In genomic region chr11:83057863-83058262, GRCm38 (mm10) we compare ENCODE assay signal across 11 mouse cellular contexts. TPM values are rescaled to one million over a fixed set of nuclear protein-coding genes. Genes with fewer than 3 reads are reported as not detected.
DNase-seq lines count a peak whose midpoint lies in the region; ATAC-seq and TF ChIP-seq lines count a peak whose summit lies in the region.
"Had no signal": no experiment of that assay in that cellular context is flagged by ENCODE, and none has a peak within 500 bp of the region (broad histone marks: within the 10 kb centered on the region; RNA-seq: fewer than 3 reads in every experiment).

No protein-coding gene starts in this region.

- 4% methylated on average over 5 of the region's 5 CpGs for WGBS in intestine, embryonic 14.5 days
- 6% methylated on average over 5 of the region's 5 CpGs for WGBS in intestine, embryonic 16.5 days
- WGBS in midbrain, postnatal 0 days = 5% methylated on average over 5 of the region's 5 CpGs

- H3K27ac ChIP-seq in intestine, embryonic 14.5 days (ENCODE audit: low read depth) = no peak overlapping the region
- H3K27ac ChIP-seq in intestine, embryonic 16.5 days (ENCODE audit: low read length) = no peak overlapping the region
- no peak overlapping the region for H3K27ac ChIP-seq in midbrain, postnatal 0 days (ENCODE audit: low read depth, low read length)
- H3K27ac ChIP-seq: embryonic facial prominence, embryonic 15.5 days; stomach, embryonic 15.5 days had no signal

- no peaks in the 10 kb centered on the region for H3K36me3 ChIP-seq in intestine, embryonic 14.5 days (ENCODE audit: control insufficient read depth, insufficient read depth, low read length)
- H3K36me3 ChIP-seq in intestine, embryonic 16.5 days (ENCODE audit: control insufficient read depth, insufficient read depth, low read length) = no peaks in the 10 kb centered on the region
- H3K36me3 ChIP-seq in midbrain, postnatal 0 days (ENCODE audit: insufficient read depth, low read length) = no peaks in the 10 kb centered on the region
- H3K36me3 ChIP-seq: embryonic facial prominence, embryonic 15.5 days; stomach, embryonic 15.5 days had no signal

- DNase-seq in intestine, embryonic 14.5 days (ENCODE audit: low spot score) = peak; percentile 83
- DNase-seq in CD4-positive helper T cell, adult 2 months (ENCODE audit: low read depth, low spot score) = peak; percentile 80
- DNase-seq in embryo, embryonic 10 days (ENCODE audit: low spot score) = peak; percentile 73
- DNase-seq in midbrain, postnatal 0 days (ENCODE audit: low spot score) = peak; percentile 66
- DNase-seq in thymus, postnatal 14 days = peak; percentile 82

- no peak overlapping the region for H3K4me3 ChIP-seq in intestine, embryonic 14.5 days (ENCODE audit: low read depth, low read length)
- H3K4me3 ChIP-seq in intestine, embryonic 16.5 days (ENCODE audit: low read length) = no peak overlapping the region
- no peak overlapping the region for H3K4me3 ChIP-seq in midbrain, postnatal 0 days (ENCODE audit: low read depth, low read length)
- H3K4me3 ChIP-seq: embryonic facial prominence, embryonic 15.5 days; stomach, embryonic 15.5 days had no signal

- H3K4me1 ChIP-seq in intestine, embryonic 14.5 days (replicated peaks; ENCODE audit: control insufficient read depth, insufficient read depth, low read length) = no peaks in the 10 kb centered on the region
- no peaks in the 10 kb centered on the region for H3K4me1 ChIP-seq in intestine, embryonic 16.5 days (ENCODE audit: control insufficient read depth, insufficient read depth, low read length)
- H3K4me1 ChIP-seq in midbrain, postnatal 0 days (ENCODE audit: insufficient read depth, low read length) = no peaks in the 10 kb centered on the region
- H3K4me1 ChIP-seq: embryonic facial prominence, embryonic 15.5 days; stomach, embryonic 15.5 days had no signal

- no peak overlapping the region for H3K9ac ChIP-seq in intestine, embryonic 14.5 days (ENCODE audit: low read length)
- no peak overlapping the region for H3K9ac ChIP-seq in intestine, embryonic 16.5 days (ENCODE audit: low read depth, low read length)
- no peak overlapping the region for H3K9ac ChIP-seq in midbrain, postnatal 0 days (replicated peaks; ENCODE audit: low read length, poor library complexity, severe bottlenecking)
- H3K9ac ChIP-seq: embryonic facial prominence, embryonic 15.5 days; stomach, embryonic 15.5 days had no signal

- 0 out of 2 replicates have a peak, but pooled peaks have one; percentile 50 for ATAC-seq in intestine, embryonic 14.5 days (replicated peaks; ENCODE audit: low FRiP score, low TSS enrichment, low read depth)
- ATAC-seq in intestine, embryonic 16.5 days = no peak
- ATAC-seq in activated CD4-positive, CD25-positive, alpha-beta regulatory T cell, adult 4 months = peak; percentile 60
- ATAC-seq in inflammation-experienced regulatory T-cells, adult 6 months = peak; percentile 73
- ATAC-seq in midbrain, postnatal 0 days (ENCODE audit: low FRiP score) = no peak

- no peaks in the 10 kb centered on the region for H3K27me3 ChIP-seq in intestine, embryonic 14.5 days (replicated peaks; ENCODE audit: control insufficient read depth, insufficient read depth, low read length)
- H3K27me3 ChIP-seq in intestine, embryonic 16.5 days (replicated peaks; ENCODE audit: control insufficient read depth, insufficient read depth, low read length) = no peaks in the 10 kb centered on the region
- no peaks in the 10 kb centered on the region for H3K27me3 ChIP-seq in midbrain, postnatal 0 days (ENCODE audit: insufficient read depth, low read length)
- H3K27me3 ChIP-seq: embryonic facial prominence, embryonic 15.5 days; stomach, embryonic 15.5 days had no signal

- no peaks in the 10 kb centered on the region for H3K9me3 ChIP-seq in intestine, embryonic 14.5 days (ENCODE audit: control insufficient read depth, low read length)
- no peaks in the 10 kb centered on the region for H3K9me3 ChIP-seq in intestine, embryonic 16.5 days (ENCODE audit: control insufficient read depth, low read length)
- no peaks in the 10 kb centered on the region for H3K9me3 ChIP-seq in midbrain, postnatal 0 days (ENCODE audit: low read length)
- H3K9me3 ChIP-seq: embryonic facial prominence, embryonic 15.5 days; stomach, embryonic 15.5 days had no signal

- TF ChIP-seq CTCF in midbrain, postnatal 0 days (IDR thresholded peaks at IDR 0.05) = peak; percentile 82

- H3K4me2 ChIP-seq in intestine, embryonic 14.5 days (ENCODE audit: low read length) = no peak overlapping the region
- no peak overlapping the region for H3K4me2 ChIP-seq in intestine, embryonic 16.5 days (ENCODE audit: low read depth, low read length)
- no peak overlapping the region for H3K4me2 ChIP-seq in midbrain, postnatal 0 days (ENCODE audit: low read depth, low read length, poor library complexity, severe bottlenecking)
- H3K4me2 ChIP-seq: embryonic facial prominence, embryonic 15.5 days; stomach, embryonic 15.5 days had no signal

RNA-seq across cellular contexts. Expression of gene Slfn2, which starts 7.0 kb away (rescaled TPM):
- polyA plus RNA-seq in intestine, embryonic 14.5 days (2014; fragmentation: Nextera tagmentation; extraction: Ambion mirVana) = 4.6 and 5.4 TPM in 2 replicates
- 6.1 and 6.9 TPM in 2 replicates for polyA plus RNA-seq in intestine, embryonic 16.5 days (2015; fragmentation: Nextera tagmentation; extraction: Ambion mirVana)
- polyA plus RNA-seq in activated CD4-positive, CD25-positive, alpha-beta regulatory T cell, adult 4 months (2017; shearing (Covaris generic)) = 100 to 1,000 TPM; 893 to 932 TPM
- 100 to 1,000 TPM; 817 to 952 (median 818) TPM for polyA plus RNA-seq in inflammation-experienced regulatory T-cells, adult 6 months (2017; shearing (Covaris generic))
- total RNA-seq in midbrain, postnatal 0 days (2014; rRNA removed) = 1.7 and 1.9 TPM in 2 replicates
- polyA plus RNA-seq in midbrain, postnatal 0 days (2015; fragmentation: Nextera tagmentation; extraction: Ambion mirVana) = 1.4 and 1.8 TPM in 2 replicates

RNA-seq across cellular contexts. Expression of gene Slfn8, which starts 37.3 kb away (rescaled TPM):
- polyA plus RNA-seq in intestine, embryonic 14.5 days (2014; fragmentation: Nextera tagmentation; extraction: Ambion mirVana) = 0.43 and 0.51 TPM in 2 replicates
- polyA plus RNA-seq in intestine, embryonic 16.5 days (2015; fragmentation: Nextera tagmentation; extraction: Ambion mirVana) = 0.53 and 0.59 TPM in 2 replicates
- 10 to 100 TPM; 61.2 to 85.7 TPM for polyA plus RNA-seq in activated CD4-positive, CD25-positive, alpha-beta regulatory T cell, adult 4 months (2017; shearing (Covaris generic))
- polyA plus RNA-seq in inflammation-experienced regulatory T-cells, adult 6 months (2017; shearing (Covaris generic)) = 10 to 100 TPM; 52.4 to 79.0 (median 67.6) TPM
- 0.16 and 0.52 TPM in 2 replicates for total RNA-seq in midbrain, postnatal 0 days (2014; rRNA removed)
- polyA plus RNA-seq in midbrain, postnatal 0 days (2015; fragmentation: Nextera tagmentation; extraction: Ambion mirVana) = 0.12 and 0.15 TPM in 2 replicates

RNA-seq across cellular contexts. Expression of gene Slfn1, which starts 58.8 kb away (rescaled TPM):
- polyA plus RNA-seq in intestine, embryonic 14.5 days (2014; fragmentation: Nextera tagmentation; extraction: Ambion mirVana) = not detected in 2 replicates
- polyA plus RNA-seq in intestine, embryonic 16.5 days (2015; fragmentation: Nextera tagmentation; extraction: Ambion mirVana) = 0.58 and 0.70 TPM in 2 replicates
- polyA plus RNA-seq in activated CD4-positive, CD25-positive, alpha-beta regulatory T cell, adult 4 months (2017; shearing (Covaris generic)) = 100 to 1,000 TPM; 280 to 284 TPM
- polyA plus RNA-seq in inflammation-experienced regulatory T-cells, adult 6 months (2017; shearing (Covaris generic)) = 100 to 1,000 TPM; 143 to 239 (median 228) TPM
- not detected in 2 replicates for total RNA-seq in midbrain, postnatal 0 days (2014; rRNA removed)
- polyA plus RNA-seq in midbrain, postnatal 0 days (2015; fragmentation: Nextera tagmentation; extraction: Ambion mirVana) = 0.11 TPM in 1 of 2 replicates, not detected in the other
- total RNA-seq: left cerebral cortex, postnatal 10 days had no signal

Comparison
In these comparisons a context has a peak if more than half of its experiments do, and no peak if none do; other contexts are left out.
1. ATAC-seq: peak in intestine, embryonic 14.5 days (single experiment), activated CD4-positive, CD25-positive, alpha-beta regulatory T cell, adult 4 months (single experiment) and inflammation-experienced regulatory T-cells, adult 6 months (single experiment); none in intestine, embryonic 16.5 days (single experiment) and midbrain, postnatal 0 days (single experiment).
2. RNA of gene Slfn2, which starts 7.0 kb away (polyA plus RNA-seq): 893 to 932 TPM in activated CD4-positive, CD25-positive, alpha-beta regulatory T cell, adult 4 months and 817 to 952 TPM in inflammation-experienced regulatory T-cells, adult 6 months; 6.1 to 6.9 TPM in intestine, embryonic 16.5 days, 4.6 to 5.4 TPM in intestine, embryonic 14.5 days and 1.4 to 1.8 TPM in midbrain, postnatal 0 days; every median in the first group is over 100 times any median in the second.
3. RNA of gene Slfn8, which starts 37.3 kb away (polyA plus RNA-seq): 61.2 to 85.7 TPM in activated CD4-positive, CD25-positive, alpha-beta regulatory T cell, adult 4 months and 52.4 to 79.0 TPM in inflammation-experienced regulatory T-cells, adult 6 months; 0.53 to 0.59 TPM in intestine, embryonic 16.5 days, 0.43 to 0.51 TPM in intestine, embryonic 14.5 days and 0.12 to 0.15 TPM in midbrain, postnatal 0 days; every median in the first group is over 10 times any median in the second.
4. RNA of gene Slfn1, which starts 58.8 kb away (polyA plus RNA-seq): 280 to 284 TPM in activated CD4-positive, CD25-positive, alpha-beta regulatory T cell, adult 4 months and 143 to 239 TPM in inflammation-experienced regulatory T-cells, adult 6 months; 0.58 to 0.70 TPM in intestine, embryonic 16.5 days, 0.11 TPM in midbrain, postnatal 0 days and not detected in intestine, embryonic 14.5 days; every median in the first group is over 10 times any median in the second.
5. Peak in every context shown above with its lines, with median percentiles within 50 percentile points of each other: DNase-seq.